Mouse (Mus musculus) ES-Bruce4 (cell line): ENCODE results near the gene Plgrkt. TPM values are rescaled to one million over a fixed set of nuclear protein-coding genes. Genes with fewer than 3 reads are reported as not detected.
A peak's percentile ranks its signal among the peaks of the same experiment; 100 is the strongest.

ENCODE experiments used
- H3K27ac ChIP-seq: 2 replicates; pipeline ENCODE4 v1.5.1; 2012; ENCODE audit warnings: low read length, inconsistent platforms; ENCODE audit not compliant: insufficient read depth
- H3K27me3 ChIP-seq: 2 replicates; pipeline ENCODE4 v1.6.1; 2012; ENCODE audit warnings: mild to moderate bottlenecking, low read length, inconsistent platforms; ENCODE audit not compliant: control insufficient read depth, poor library complexity, insufficient read depth, severe bottlenecking
- H3K36me3 ChIP-seq: 2 replicates; pipeline ENCODE4 v1.6.1; 2012; ENCODE audit warnings: inconsistent platforms, mild to moderate bottlenecking, low read length, moderate library complexity; ENCODE audit not compliant: control insufficient read depth, poor library complexity, insufficient read depth, severe bottlenecking
- H3K4me1 ChIP-seq: one replicate; pipeline ENCODE4 v1.8.1; 2011; ENCODE audit warnings: low read length; ENCODE audit not compliant: control insufficient read depth, insufficient read depth
- H3K4me3 ChIP-seq: 2 replicates; pipeline ENCODE4 v1.5.1; 2011; ENCODE audit warnings: low read depth, mild to moderate bottlenecking, low read length
- H3K9ac ChIP-seq: 2 replicates; pipeline ENCODE4 v1.6.1; 2012; ENCODE audit warnings: low read depth, mild to moderate bottlenecking, inconsistent platforms; ENCODE audit not compliant: poor library complexity, severe bottlenecking
- H3K9me3 ChIP-seq: replicated peaks from 2 replicates; pipeline ENCODE4 v1.6.1; 2012; ENCODE audit warnings: mild to moderate bottlenecking, low read length, inconsistent platforms; ENCODE audit not compliant: control insufficient read depth, poor library complexity, insufficient read depth, severe bottlenecking
- CTCF ChIP-seq: IDR thresholded peaks from one replicate; pipeline ENCODE4 v1.8.1; 2011; ENCODE audit warnings: low read depth, low read length
- EP300 ChIP-seq: IDR thresholded peaks from 2 replicates; pipeline ENCODE4 v1.6.1; 2011; ENCODE audit warnings: low read depth, low read length; ENCODE audit not compliant: insufficient read depth
- POLR2A ChIP-seq: IDR thresholded peaks from one replicate; pipeline ENCODE4 v1.8.1; 2011; ENCODE audit warnings: low read length; ENCODE audit not compliant: insufficient read depth
- polyA plus RNA-seq: library from polyadenylated mRNA; stranded (reverse); fragments of >200 nt; gene quantifications from 2 replicates; pipeline ENCODE4 v1.2.4, GENCODE M21; 2011; ENCODE audit warnings: low read depth; ENCODE audit not compliant: missing spikeins, insufficient read depth, insufficient read length

Gene Plgrkt
- polyA plus RNA-seq, 1 experiment: 35.8 TPM

- TF ChIP-seq EP300 (no peak), CTCF (no peak), POLR2A (no peak)
Observed at GRCm38 (mm10) chr19:29365105-29365504, 2.1 kb downstream of the Plgrkt start.

GRCm38 (mm10) chr19:29364076-29364475 lies 3.1 kb downstream of the Plgrkt start:
- no peaks in the 10 kb centered on the region for H3K9me3 ChIP-seq
- H3K4me1 ChIP-seq: no peaks in the 10 kb centered on the region
- no peak overlapping the region for H3K27ac ChIP-seq
- H3K27me3 ChIP-seq: no peaks in the 10 kb centered on the region
- H3K36me3 ChIP-seq: no peaks in the 10 kb centered on the region
- H3K4me3 ChIP-seq: no peak overlapping the region
- H3K9ac ChIP-seq: no peak overlapping the region
- TF ChIP-seq EP300 (no peak), POLR2A (no peak), CTCF (no peak)

More at GRCm38 (mm10) chr19:29365105-29365504, 2.1 kb downstream of the Plgrkt start:
- Histone ChIP-seq H3K36me3 (no peaks in the 10 kb centered on the region), H3K27ac (no peak overlapping the region), H3K4me3 (no peak overlapping the region), H3K4me1 (no peaks in the 10 kb centered on the region), H3K27me3 (no peaks in the 10 kb centered on the region), H3K9me3 (no peaks in the 10 kb centered on the region), H3K9ac (no peak overlapping the region)

GRCm38 (mm10) chr19:29363557-29363956 lies 3.6 kb downstream of the Plgrkt start:
- no peak overlapping the region for H3K27ac ChIP-seq
- no peaks in the 10 kb centered on the region for H3K4me1 ChIP-seq
- no peaks in the 10 kb centered on the region for H3K9me3 ChIP-seq
- TF ChIP-seq CTCF (no peak), EP300 (no peak), POLR2A (no peak)
- H3K27me3 ChIP-seq: no peaks in the 10 kb centered on the region
- H3K36me3 ChIP-seq: no peaks in the 10 kb centered on the region
- no peak overlapping the region for H3K9ac ChIP-seq
- no peak overlapping the region for H3K4me3 ChIP-seq

- peak overlapping the region; percentile 54 for H3K4me3 ChIP-seq
- no peaks in the 10 kb centered on the region for H3K36me3 ChIP-seq
- no peak overlapping the region for H3K9ac ChIP-seq
- H3K27me3 ChIP-seq: no peaks in the 10 kb centered on the region
- H3K4me1 ChIP-seq: no peaks in the 10 kb centered on the region
- no peaks in the 10 kb centered on the region for H3K9me3 ChIP-seq
- TF ChIP-seq CTCF (no peak), EP300 (no peak), POLR2A (no peak)
- H3K27ac ChIP-seq: no peak overlapping the region
Observed at GRCm38 (mm10) chr19:29362173-29362930, 4.8 kb downstream of the Plgrkt start.

GRCm38 (mm10) chr19:29361468-29362130 lies 5.6 kb downstream of the Plgrkt start:
- no peak overlapping the region for H3K27ac ChIP-seq
- H3K4me1 ChIP-seq: no peaks in the 10 kb centered on the region

GRCm38 (mm10) chr19:29360251-29360650 lies 6.9 kb downstream of the Plgrkt start:
- H3K9me3 ChIP-seq: no peaks in the 10 kb centered on the region
- no peak overlapping the region for H3K4me3 ChIP-seq
- H3K9ac ChIP-seq: no peak overlapping the region
- TF ChIP-seq EP300 (no peak), CTCF (no peak), POLR2A (no peak)
- H3K27me3 ChIP-seq: no peaks in the 10 kb centered on the region
- H3K4me1 ChIP-seq: no peaks in the 10 kb centered on the region
- no peak overlapping the region for H3K27ac ChIP-seq
- no peaks in the 10 kb centered on the region for H3K36me3 ChIP-seq

More at GRCm38 (mm10) chr19:29361468-29362130, 5.6 kb downstream of the Plgrkt start:
- no peak for TF ChIP-seq EP300
- TF ChIP-seq CTCF: no peak
- no peak for TF ChIP-seq POLR2A
- Histone ChIP-seq H3K27me3 (no peaks in the 10 kb centered on the region), H3K4me3 (peak overlapping the region; percentile 58), H3K9me3 (no peaks in the 10 kb centered on the region), H3K36me3 (no peaks in the 10 kb centered on the region), H3K9ac (peak overlapping the region; percentile 2; the same call in 1 of the 2 replicates)
